Mouse (Mus musculus) left cerebral cortex, postnatal 36 days (tissue): Measurements from ENCODE around the gene Siae. TPM values are rescaled to one million over a fixed set of nuclear protein-coding genes. Genes with fewer than 3 reads are reported as not detected.

ENCODE experiments used
- DNase-seq, 2 experiments: peaks; one replicate each; pipeline ENCODE4 v3.0.0; 2021 to 2022; ENCODE audit warnings: low spot score in 2 of 2, mixed read lengths in 1 of 2
- intact Hi-C: fragments of 180-260 bp; cut with DNase I; formaldehyde crosslinking; loops from one replicate; pipeline ENCODE4 v1.15.1; 2025
- total RNA-seq, 2 experiments: library from RNA; stranded (reverse); gene quantifications; 2 replicates each; pipeline ENCODE4 v1.2.3; 2021

Gene Siae
- total RNA-seq, 2 experiments from 2014 or later = 18.3 to 19.7 TPM

DNA sequence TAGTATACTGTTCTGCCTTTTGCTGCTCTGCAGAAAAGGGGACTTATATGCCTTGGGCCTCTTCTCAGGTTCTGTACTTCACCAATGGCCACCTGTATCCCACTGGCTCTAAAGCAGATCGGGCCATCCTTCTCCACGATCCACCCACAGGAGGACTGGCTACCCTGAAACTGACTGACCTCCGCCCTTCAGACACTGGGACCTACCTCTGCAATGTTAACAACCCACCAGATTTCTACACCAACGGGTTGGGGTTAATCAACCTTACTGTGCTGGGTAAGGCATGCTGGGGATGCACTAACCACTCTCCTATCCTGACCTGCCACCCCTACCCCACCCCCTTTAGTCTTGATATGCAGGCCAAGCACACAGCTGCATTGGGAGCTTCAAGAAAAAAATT, 15.3 kb upstream of the Siae start:
- peak; percentile 10 to 22 for DNase-seq
- intact Hi-C loops = no loop called here

DNA sequence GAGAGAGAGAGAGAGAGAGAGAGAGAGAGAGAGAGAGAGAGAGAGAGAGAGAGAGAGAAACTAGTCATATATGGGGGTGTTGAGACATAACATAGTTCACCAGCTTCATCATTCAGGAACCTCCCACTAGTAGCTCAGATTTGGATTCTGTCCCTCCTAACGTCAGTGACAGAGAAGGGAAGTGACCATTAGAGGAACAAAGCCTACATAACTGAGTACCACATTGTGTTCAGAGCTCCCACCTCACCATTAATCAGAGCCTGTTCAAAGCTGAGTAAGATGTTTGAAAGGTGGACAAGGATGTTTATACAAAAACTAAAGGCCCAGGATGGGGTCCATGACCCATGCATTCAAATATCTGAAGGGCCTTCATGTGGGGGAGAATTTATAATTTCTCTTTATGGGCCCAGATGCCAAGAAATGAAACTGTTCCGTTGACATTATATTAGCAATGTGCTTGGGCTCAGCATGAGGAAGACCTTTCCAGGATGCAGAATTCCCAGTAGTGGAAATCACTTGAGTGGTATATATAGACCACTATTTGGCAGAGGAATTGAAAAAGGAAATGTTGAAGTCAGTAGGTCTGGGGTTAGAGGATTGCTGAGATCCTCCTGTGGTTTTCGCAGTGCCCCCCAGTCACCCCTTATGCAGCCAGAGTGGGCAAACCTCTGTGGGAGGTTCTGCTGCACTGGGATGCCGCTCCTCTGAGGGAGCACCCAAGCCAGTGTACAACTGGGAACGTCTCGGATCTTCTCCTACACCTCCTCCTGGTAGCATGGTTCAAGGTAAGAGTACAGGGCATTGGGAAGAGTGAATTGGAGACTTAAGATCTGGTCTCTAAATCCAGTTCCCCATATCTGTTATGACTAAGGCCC, 14.6 kb upstream of the Siae start:
- intact Hi-C loops = no loop called here
- DNase-seq = peak; percentile 41 to 46

DNA sequence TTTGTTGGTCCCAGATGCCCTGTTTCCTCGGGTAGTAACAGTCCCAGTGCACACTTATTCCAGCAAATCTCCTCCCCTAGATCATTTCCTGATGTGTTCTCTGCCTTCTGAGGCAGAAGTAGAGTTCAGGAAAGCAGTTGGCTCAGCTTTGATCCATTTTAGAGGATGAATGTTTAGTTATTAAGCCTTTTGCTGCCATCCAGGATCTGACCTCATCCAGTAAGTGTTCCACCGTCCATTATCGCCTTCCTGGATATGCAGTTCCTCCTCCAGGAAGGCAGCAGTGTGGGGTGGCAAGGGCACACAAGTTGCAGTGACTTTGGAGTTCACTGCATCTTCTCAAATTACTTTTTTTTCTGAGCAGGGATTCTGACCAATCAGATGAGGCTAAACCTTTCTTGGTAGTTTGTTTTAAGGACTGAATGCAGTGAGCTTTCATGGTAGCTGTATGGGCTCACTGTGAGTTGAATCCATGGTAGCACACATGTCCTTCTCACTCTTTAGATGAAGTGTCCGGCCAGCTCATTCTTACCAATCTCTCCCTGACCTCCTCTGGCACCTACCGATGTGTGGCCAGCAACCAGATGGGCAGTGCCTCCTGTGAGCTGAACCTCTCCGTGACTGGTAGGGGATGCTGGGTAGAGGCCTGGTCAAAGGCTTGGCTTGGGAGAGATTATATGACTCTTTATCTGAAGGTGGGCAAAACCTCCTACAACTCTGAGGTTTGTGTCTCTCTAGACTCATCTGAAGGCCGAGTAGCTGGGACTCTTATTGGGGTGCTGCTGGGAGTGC, 13.5 kb upstream of the Siae start:
- intact Hi-C loops = no loop called here
- peak in 1 of 2 experiments; percentile 26 for DNase-seq

DNA sequence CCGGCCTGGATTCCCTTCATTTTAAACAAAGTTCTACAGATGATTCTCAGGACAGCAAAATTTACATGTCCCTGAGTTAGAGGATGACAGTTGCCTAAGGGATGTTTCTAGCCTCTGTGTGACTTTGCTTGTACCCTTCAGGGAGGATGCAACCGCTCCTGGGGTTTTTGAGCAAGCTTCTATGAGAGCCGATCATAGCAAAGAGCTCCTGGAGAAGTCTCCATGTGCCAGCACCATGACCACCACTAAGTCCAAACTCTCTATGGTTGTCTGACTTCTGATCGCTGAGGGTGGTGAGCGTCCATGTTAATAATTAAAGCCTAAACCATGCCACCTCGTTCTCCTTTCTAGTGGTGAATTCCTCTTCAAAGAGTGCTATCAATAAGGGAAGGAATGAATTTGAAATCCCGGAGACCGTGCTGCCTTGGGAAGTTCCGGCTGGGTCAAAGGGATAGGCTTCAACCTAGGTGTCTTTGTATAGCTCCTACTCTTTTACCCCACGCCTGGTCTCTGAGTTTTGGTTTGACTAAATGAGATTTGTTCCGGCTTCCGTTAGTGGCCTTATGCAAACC, 11.5 kb upstream of the Siae start:
- no peak for DNase-seq
- intact Hi-C loops = loop anchor here (2.0 kb wide), 2 partner anchors 73 to 111 kb away; partner anchors contain the start of gene Robo3

DNA sequence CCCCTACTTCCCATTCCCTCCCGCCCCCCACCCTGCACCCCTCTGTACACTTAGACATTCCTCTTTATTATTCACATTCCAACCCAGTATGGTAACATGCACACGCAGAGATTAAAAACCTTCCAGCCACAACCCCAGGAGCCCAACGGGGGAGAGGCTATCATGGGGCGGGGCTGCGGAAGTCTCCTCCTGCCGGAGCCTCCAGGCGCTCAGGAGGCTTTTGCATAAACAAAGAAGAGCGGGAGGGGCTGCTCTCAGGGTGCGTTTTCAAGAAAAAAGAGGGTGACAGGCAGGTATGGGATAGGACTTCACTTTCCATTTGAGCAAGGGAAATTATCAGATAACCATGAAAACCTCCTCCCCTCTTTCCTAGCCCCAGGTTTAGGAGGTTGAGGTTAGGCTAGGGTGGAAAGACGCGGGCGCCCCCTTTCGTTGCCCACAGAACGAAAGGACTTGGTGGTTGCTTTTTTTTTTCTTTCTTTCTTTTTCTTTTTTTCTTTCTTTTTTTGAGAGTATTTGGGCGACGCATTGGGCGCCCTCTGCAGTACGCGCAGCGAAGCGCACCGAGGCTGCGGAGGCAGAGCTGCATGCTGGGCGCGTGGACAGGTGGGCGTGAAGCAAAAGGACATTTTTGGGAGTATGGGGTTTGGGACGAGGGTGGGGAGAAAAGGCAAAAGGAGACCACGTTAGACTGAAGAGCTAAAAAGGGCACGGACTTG, 10.9 kb upstream of the Siae start:
- intact Hi-C loops = loop anchor here (2.0 to 5.0 kb wide), 3 partner anchors 72 to 112 kb away; partner anchors contain the start of gene Robo3
- peak; percentile 80 to 81 for DNase-seq

DNA sequence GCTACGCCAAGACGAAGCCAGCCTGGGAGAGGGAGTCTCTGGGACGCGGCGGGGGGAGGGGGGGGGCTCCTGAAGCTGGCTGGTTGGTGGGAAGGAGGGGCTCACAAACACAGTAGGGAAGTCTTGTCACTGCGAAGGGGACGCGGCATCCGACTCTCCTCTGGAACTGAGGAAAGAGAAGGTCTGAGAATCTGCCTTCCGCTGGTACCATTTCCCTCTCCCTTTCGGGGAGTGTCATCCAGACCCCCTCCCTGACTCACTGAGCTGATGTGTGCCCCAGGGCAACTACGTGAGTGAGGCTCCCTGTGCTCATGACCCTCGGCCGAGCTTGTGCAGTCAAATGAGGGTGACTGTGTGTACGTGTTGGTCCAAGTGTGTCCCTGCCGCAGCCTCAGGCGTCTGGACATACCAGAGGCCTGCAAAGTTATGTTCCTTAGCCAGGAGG, 10.3 kb upstream of the Siae start:
- intact Hi-C loops = loop anchor here (2.0 to 5.0 kb wide), 3 partner anchors 72 to 112 kb away; partner anchors contain the start of gene Robo3

DNA sequence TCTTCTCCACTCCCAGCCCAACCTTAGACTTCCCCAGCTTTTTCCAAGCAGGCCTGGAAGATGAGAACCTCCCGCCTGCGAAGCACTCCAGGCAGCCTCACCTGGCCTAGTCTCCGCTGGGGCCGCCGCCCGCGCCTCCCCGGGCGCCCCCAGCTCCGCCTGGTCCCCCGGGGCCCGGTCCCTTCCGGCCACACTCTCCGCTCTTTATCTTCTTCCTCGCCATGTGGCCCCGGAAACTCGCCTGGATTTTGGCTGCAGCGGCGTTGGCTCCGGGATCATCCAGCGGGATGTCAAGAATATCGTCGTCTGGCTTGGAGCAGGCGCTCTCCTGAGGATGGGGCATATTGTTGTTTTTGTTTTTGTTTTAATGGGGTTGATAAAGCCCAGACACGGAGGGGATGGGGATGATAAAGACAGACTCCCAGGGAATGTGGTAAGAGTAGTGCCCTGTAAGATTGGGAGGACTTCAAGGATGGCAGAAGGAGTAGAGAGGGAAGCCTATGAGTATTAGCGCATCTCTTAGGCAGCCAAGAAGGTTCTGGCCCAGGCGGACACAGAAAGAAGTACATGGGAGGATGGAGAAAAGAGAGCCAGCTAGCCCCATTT, 9.5 kb upstream of the Siae start:
- peak in 1 of 2 experiments; percentile 18 for DNase-seq
- intact Hi-C loops = loop anchor here (2.0 to 5.0 kb wide), 3 partner anchors 71 to 113 kb away; partner anchors contain the start of gene Robo3

More for the DNA sequence above, 10.3 kb upstream of the Siae start:
- DNase-seq = peak in 1 of 2 experiments; percentile 50

DNA sequence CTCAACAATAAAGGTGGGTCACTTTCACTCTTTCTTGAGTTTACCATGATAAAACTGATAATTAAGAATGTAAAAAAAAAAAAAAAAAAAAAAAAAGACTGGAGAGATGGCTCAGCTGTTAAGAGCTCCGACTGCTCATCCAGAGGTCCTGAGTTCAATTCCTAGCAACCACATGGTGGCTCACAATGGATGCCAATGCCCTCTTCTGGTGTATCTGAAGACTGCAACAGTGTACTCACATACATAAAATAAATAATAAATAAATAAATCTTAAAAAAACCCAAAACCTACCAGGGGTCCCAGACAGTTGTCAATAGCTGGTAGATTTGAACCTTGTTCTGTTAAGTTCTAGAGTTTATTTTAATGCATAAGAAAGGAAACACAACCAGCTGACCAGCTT, 8.6 kb upstream of the Siae start:
- intact Hi-C loops = loop anchor here (5.0 kb wide), 1 partner anchor 85 kb away; no protein-coding TSS in a partner anchor
- DNase-seq = no peak

DNA sequence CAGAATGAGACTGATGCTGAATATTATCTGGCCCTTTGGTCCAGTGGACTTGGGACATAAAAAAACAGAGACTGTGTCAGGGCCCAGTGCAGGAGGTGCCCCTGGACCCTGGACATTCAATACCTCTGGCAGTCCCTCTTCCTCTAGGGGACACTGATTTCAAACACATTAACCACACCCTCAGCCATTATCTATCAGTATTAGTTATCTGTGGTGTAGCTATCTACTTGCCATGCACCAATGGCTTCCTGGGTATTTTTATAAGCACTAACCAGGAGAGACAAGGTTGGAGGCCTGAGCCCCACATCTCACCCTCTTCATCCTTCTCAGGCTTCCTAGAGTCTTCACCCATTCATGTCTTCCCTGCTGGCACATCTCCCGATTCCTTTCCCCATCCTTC, 5.1 kb upstream of the Siae start:
- DNase-seq = peak in 1 of 2 experiments; percentile 18
- intact Hi-C loops = loop anchor here (5.0 kb wide), 1 partner anchor 382 kb away; no protein-coding TSS in a partner anchor

DNA sequence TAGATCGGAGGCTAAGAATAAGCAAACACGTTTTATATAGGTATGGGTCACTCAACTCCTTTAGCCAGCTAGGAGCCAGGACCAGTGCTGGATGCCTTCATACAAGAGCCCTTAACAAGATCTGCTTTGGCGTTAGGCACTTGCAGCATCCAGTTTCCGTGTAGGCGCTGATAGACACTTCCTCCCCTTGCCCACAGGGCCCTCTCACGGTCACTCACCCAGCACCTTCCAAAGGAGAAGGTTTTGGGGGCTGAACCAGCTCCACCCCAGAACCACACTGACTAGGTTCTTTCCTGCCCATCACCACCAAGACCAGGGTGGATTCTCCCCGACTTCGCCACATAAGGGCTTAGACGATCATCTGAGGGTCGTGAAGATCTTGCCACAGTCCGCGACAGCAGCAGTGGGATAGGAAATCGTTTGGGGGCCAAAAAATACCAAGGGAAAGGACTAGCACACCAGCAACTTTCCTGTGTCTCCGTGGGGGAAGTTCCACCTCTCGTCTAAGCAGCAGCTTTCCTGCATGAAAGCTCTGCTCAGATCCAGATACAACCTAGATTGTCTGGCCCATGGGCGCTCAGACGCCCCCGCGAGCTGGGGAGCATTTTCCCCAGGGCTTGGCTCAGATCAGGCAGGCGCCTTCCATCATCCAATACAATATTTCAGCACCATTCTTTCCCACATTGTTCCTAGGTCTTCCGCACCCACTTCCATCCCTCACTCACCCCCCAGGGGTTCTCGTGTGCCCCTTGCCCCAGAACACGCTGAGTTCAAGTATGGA, 3.6 kb upstream of the Siae start:
- peak in 1 of 2 experiments; percentile 46 for DNase-seq
- intact Hi-C loops = loop anchor here (2.0 to 5.0 kb wide), 3 partner anchors 25 to 380 kb away; no protein-coding TSS in a partner anchor

DNA sequence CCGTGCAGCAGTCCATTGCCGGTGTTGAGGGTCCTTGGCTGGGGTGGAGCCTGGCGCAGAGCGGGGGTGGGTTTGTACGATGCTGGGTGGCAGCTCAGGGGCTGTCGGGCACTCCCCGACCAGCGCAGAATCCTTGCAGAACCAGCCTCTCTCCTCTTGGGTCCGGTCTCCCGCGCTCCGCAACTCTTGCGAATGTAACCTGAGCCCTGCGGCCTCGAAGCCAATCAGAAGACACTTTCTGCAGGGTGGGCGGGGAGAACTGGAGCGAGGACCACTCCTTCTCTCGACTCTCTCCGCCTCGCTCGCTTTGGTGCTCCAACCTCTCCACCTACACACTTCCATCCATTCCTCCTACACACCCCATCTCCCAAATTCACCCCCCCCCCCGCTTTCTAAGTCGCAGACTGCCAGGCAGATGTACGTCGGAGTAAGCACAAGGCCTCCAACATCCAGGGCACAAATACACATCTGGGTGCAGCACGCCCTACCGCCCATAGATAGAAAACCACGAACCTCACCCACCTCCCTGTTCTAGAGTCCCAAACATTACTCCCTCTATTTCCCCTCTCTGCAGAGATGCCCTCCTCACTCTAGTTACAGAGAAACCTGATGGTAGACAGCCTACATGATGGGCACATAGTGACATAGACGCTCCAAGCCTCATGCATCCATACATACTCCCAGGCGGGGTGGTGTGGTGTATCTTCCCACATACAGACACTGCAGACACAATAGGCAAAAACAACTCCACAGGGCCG, 2.8 kb upstream of the Siae start, which contains the start of gene Nrgn:
Gene Nrgn (minus strand): TSS at position 369 of the 758 bp plus-strand sequence.
- DNase-seq = peak; percentile 88 to 91
- intact Hi-C loops = loop anchor here (2.0 to 5.0 kb wide), 3 partner anchors 24 to 380 kb away; no protein-coding TSS in a partner anchor

DNA sequence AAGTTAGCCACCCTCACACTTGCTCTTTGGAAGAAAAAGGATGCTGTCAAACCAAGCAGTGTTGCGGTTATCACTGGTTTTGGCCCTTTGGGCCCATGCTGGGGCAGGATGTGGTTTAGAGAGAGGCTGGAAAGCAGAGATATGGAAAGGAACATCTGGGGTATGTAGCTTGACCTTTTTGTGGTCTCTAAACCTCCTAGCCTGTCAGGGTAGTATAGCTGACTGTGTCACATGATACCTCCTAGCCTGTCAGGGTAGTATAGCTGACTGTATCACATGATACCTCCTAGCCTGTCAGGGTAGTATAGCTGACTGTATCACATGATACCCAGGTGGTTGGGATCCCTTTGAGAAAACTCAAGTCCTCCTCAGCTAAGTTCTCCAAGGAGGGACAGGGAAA, 1.2 kb upstream of the Siae start:
- intact Hi-C loops = loop anchor here (2.0 to 5.0 kb wide), 2 partner anchors 15 to 378 kb away; no protein-coding TSS in a partner anchor
- no peak for DNase-seq

DNA sequence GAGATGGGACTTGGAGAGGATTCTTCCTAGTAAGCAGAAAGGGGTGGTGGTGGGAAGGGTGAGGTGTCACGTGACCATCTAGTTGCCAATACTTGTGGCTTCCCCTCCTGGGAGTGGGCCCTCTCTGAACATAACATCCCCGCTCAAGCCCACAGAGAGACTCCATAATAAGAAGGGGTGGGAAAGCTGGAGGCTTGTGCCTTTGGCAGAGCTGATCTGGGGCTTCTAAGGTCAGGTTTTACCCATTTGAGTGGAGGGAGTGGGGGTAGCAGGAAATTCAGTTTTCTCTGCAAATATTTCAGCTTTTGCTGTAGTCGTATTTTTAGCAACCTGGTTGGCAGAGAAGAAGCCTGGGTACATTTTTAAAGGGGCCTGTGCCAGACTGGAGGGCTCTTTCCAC, 868 bp downstream of the Siae start:
- DNase-seq = peak in 1 of 2 experiments; percentile 54
- intact Hi-C loops = no loop called here

DNA sequence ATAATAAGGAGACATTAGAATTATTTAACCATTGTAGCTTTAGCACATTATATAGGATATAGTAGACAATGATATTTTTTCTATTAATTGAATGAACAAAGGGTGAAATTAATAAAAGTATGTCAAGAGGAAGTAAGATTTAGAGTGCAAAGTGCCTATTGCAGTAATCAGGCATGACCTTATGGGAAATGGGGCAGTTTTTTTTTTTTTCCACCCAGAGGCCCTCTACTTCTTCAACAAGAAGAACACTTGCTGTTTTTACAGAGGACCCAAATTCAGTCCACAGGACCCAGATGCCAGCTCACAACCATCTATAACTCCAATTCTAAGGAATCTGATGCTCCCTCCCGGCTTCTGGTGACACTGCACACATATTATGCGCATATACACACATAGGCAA, 5.1 kb downstream of the Siae start:
- intact Hi-C loops = no loop called here
- DNase-seq = no peak

DNA sequence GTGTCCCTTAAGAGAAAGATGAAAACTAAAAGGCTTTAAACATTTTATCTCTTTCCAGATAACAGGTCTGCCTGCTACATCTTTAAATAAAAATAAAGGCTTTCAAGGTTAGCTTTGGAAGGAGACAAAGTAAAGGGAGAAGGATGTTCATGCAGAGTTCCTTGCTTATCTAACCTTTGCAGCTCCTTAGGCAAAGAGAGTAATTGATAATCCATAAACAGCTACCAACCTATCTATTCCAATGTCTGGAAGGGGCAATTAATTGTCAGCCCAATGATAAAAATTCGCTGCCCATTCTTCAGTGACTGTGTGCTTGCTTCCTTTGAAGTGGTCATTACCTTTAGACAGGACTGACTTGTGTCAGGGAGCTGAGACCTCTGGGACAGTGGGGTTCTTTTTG, 8.3 kb downstream of the Siae start:
- intact Hi-C loops = no loop called here
- no peak for DNase-seq

DNA sequence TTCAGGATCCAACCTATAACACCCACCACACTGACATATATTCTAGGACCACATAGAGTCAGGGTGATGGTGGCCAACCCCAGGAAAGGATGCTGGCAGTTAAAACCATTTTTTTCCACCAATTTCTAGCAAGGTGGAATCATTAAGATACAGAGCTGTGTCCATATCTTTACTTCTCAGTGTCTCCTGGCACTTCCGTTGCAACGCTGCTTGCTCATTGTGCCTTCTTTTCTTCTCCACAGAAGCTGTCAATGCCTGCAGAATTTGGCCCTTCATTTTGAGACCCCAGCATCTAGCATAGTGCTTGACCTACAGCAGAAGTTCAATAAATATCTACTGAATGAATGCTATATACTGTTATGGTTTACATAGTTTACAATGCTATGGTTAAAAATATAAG, 11.5 kb downstream of the Siae start:
- intact Hi-C loops = no loop called here

DNA sequence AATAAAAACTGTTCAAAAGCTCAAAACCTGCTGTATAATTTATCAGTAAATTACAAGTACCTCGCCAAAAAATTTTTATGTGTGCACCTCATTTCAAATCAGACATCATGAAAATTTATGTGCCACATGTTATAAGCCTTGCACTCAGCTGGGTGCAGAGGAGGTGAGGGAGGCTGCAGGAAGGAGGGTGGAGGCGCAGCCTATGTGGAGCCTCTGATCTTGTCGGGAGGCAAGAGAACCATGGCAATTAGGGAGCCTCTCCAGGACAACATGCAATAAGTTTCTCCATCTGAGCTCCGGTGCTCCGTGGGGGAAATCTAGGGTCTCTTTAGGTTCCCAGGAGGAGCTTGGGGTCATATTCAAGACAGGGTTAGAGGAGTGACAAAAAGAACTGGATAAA, 12.0 kb downstream of the Siae start:
- DNase-seq = no peak
- intact Hi-C loops = no loop called here

More for the DNA sequence above, 11.5 kb downstream of the Siae start:
- no peak for DNase-seq
